Mouse (Mus musculus) heart, adult 2 months (tissue): ENCODE results near the gene Slbp.

ENCODE experiments used
- CTCF ChIP-seq: fragments of 200-600 bp; IDR thresholded peaks from 2 replicates; pipeline ENCODE4 v1.8.1; 2022; ENCODE audit warnings: antibody characterized with exemption, mild to moderate bottlenecking, moderate library complexity
- POLR2A ChIP-seq: fragments of 200-500 bp; IDR thresholded peaks from 2 replicates; pipeline ENCODE4 v1.6.1; 2011; ENCODE audit warnings: mild to moderate bottlenecking, low read depth, low read length, control low read depth; ENCODE audit not compliant: insufficient read depth

DNA sequence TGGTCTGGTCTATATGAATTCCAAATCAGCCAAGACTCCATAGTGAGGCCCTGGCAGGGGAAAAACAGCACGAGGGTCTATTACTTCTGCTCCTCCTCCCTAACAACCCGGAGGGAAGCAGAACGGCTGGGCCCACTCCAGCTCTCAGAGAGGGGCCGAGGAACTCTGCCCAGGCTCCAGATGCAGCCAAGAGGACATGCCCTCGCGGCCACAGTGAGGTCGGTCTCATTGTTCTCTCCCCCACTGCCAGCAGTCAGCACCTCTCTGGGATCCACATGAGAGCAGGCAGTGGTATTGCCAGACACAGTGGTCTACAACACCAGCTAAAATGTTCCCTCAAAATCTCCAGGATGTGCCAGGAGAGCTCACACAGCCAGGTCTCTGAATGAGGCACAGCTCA lies 45.7 kb downstream of the Slbp start:
- TF ChIP-seq CTCF (no peak), POLR2A (no peak)
